Mouse (Mus musculus) myocyte (in vitro differentiated cells): ENCODE results near the gene Card9.

Source experiments
- CEBPB ChIP-seq: IDR thresholded peaks from 2 replicates; pipeline ENCODE4 v1.6.1; 2011; ENCODE audit warnings: mild to moderate bottlenecking, moderate library complexity; ENCODE audit not compliant: poor library complexity, insufficient read depth, severe bottlenecking
- MAX ChIP-seq: IDR thresholded peaks from one replicate; pipeline ENCODE4 v1.6.1; 2011; ENCODE audit warnings: low read depth, mild to moderate bottlenecking, control low read depth
- POLR2A ChIP-seq: IDR thresholded peaks from one replicate; pipeline ENCODE4 v1.6.1; 2011; ENCODE audit warnings: low read depth, mild to moderate bottlenecking, control low read depth, moderate library complexity; ENCODE audit not compliant: insufficient read length
- POLR2AphosphoS2 ChIP-seq: IDR thresholded peaks from one replicate; pipeline ENCODE4 v1.6.1; 2011; ENCODE audit warnings: low read depth, control low read depth; ENCODE audit not compliant: insufficient read length
- REST ChIP-seq: IDR thresholded peaks from one replicate; pipeline ENCODE4 v1.6.1; 2011; ENCODE audit warnings: mild to moderate bottlenecking, control low read depth, moderate library complexity; ENCODE audit not compliant: insufficient read depth, insufficient read length
- TCF12 ChIP-seq: IDR thresholded peaks from one replicate; pipeline ENCODE4 v1.6.1; 2011; ENCODE audit warnings: mild to moderate bottlenecking, control low read depth; ENCODE audit not compliant: poor library complexity, insufficient read depth, severe bottlenecking
- USF1 ChIP-seq: IDR thresholded peaks from one replicate; pipeline ENCODE4 v1.6.1; 2011; ENCODE audit warnings: low read depth, mild to moderate bottlenecking, control low read depth, moderate library complexity

GRCm38 (mm10) chr2:26311936-26312335 is 48.8 kb downstream of the Card9 start:
- TF ChIP-seq POLR2A (no peak), MAX (no peak), CEBPB (no peak), USF1 (no peak), POLR2AphosphoS2 (no peak), TCF12 (no peak), REST (no peak)
